Mouse (Mus musculus): ENCODE data around the gene Plekha7.

DNA sequence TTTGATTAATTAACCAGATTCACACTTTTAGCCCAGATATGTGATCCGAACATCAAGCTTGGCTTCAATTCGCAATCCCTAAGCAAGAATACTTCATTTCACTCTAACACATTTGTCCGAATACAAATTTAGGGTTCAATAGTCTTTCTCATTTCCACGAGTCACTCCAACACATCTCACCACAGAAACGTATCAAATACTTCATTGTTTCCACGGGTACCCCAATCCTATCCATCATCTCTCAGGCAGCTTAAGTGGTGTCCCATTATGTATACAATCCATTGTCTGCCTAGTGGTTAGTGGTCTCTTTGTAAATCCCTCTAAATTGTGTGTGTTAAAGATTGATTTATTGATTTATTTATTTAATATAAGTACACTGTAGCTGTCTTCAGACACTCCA, 27.0 kb upstream of the Plekha7 start:
- TF ChIP-seq CTCF (IDR thresholded peaks at IDR 0.05; ENCODE audit: borderline replicate concordance, insufficient read depth, low read depth, low read length): no peak
- TF ChIP-seq POLR2A (IDR thresholded peaks at IDR 0.05; ENCODE audit: borderline replicate concordance, insufficient read depth, low read length): no peak
